Mouse (Mus musculus) retina, embryonic 14.5 days (tissue): ENCODE measurements at regions not wholly inside any gene's neighbourhood (a gene's known extent, or its start where the extent isn't known, plus 50 kb on each side); places are given as distances from the start of the nearest gene placed in this dataset.

Source experiments
- DNase-seq: peaks from one replicate; pipeline ENCODE4 v3.0.0-alpha.2; 2015; ENCODE audit warnings: low spot score

DNA sequence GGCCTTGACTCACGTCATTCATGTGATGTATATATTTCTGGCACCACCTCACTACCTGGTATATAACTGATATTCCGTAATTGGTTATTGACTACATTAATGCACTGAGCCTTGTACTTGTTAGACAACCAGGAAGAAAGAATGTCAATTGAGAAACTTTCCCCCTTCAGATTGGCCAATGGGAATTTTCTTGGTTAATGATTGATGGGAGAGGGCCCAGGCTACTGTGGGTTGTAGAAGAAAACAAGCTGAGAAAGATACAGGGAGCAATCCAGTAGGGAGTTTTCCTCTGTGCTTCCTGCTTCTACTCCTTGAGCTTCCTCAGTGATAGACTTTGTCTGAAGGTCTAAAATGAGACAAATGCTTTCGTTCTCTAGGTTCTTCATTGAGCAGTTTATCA lies 1866.1 kb upstream of the Lrrc6 start:
- no peak for DNase-seq

DNA sequence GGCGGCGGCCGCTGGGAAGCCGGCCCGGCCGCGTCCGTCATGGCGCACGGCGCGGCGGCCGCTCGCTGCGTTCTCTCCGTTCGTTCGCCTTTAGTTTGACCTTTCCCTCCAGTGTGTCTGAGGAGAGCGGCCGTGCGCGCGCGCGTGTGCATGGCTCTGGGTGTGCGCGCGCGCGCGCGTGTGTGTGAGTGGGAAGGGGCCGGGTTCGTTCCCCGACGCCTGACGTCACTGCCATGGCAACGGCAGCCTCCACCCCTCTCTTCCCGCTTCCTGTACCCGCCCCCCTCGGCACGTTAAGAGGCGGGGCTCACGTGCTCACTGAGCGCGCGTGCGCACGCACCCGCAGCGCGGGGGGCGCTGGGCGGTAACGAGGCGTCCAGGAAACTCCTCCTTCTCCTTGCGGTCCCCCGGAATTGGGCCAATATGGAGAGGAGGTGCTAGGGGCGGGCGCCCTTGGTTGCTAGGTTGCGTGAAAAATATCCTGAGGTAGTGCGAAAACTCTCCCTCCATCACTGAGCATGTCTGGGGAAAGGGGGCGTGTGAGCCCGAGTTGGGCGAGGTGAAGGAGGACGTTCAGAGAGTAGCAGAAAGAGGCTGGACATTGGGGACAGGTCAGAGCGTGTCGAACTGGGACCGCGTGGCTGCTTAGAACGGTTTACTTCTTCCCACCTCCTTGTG lies 1862.5 kb upstream of the Lrrc6 start:
- DNase-seq: peak; percentile 99

- peak; percentile 62 for DNase-seq
Measured at GRCm38 (mm10) chr15:68362081-68363057, 1861.7 kb upstream of the Lrrc6 start.

GRCm38 (mm10) chr15:68360956-68361908 lies 1860.5 kb upstream of the Lrrc6 start:
- DNase-seq: no peak

- DNase-seq: no peak
Measured at GRCm38 (mm10) chr15:68359496-68359895, 1858.8 kb upstream of the Lrrc6 start.

DNA sequence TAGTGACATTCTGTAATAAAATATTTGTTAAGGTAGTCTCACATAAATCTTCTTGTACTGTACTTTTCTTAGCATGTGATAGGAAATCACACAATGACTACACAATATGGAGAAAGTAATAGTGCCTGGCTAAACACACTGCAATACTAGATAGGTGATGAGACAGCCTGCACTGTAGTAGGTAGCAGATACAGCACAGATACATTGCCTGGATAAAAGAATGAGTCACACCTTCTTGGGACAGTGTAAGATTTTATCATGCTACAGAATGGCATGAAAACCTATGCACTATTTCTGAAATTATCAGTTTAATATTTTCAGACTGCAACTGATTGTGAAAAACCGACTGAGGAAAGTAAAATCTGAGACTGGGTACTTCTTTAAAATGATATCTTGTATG lies 1855.2 kb upstream of the Lrrc6 start:
- DNase-seq: no peak

- no peak for DNase-seq
Measured at GRCm38 (mm10) chr15:68344652-68345051, 1843.9 kb upstream of the Lrrc6 start.

GRCm38 (mm10) chr15:68342542-68342941 lies 1841.8 kb upstream of the Lrrc6 start:
- no peak for DNase-seq

DNA sequence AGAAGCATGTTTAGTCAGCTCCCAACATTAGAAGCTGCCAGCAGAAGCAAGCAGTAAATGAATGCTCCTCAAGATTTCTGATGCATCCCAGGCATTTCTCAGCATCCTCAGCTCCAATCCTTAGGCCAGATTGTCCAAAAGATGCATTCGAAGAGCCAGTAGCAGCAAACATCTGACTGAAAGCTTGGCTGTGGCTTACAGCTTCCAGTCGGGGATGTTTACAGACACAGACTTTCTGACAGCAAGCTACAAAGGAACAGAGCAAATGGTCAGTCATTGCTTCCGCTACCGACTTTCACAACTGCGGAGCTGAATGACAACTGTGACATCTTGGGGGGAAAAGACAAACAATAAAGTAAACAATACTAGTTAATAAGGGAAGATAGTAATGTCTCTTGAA lies 1840.3 kb upstream of the Lrrc6 start:
- no peak for DNase-seq

DNA sequence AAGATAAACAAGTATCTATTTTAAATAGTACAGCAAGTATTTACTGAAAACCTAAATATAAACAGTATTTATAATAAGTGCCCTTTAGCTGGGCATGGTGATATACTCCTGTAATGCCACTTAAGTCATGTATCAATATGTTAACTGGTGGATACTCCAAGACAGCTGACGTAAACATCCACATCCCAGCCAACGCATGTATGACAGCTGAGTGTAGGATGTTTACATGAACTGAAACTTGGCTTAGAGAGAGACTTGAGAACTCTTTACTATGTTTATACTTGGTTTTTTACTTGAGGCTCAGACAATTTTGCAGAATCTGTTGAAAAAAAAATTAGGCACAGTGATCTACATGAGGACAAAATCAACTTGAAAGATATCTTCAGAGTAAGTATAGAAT lies 1836.6 kb upstream of the Lrrc6 start:
- DNase-seq: no peak

GRCm38 (mm10) chr15:68335837-68336236 lies 1835.1 kb upstream of the Lrrc6 start:
- DNase-seq: no peak

DNA sequence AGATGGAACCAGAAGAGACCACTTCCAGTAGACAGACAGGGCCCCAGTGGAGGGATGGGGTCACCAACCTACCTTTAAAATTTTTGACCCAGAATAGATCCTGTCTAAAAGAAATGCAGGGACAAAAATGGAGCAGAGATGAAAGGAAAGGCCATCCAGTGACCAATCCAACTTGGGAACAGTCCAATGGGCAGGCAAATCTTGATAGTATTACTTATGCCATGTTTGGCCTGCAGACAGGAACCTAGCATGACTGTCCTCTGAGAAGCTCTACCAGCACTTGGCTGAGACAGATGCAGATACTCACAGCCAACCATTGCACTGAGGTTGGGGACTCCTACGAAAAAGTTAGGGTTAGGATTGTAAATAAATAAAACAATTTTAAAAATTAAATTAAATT lies 1815.4 kb upstream of the Lrrc6 start:
- DNase-seq: no peak
